Mouse (Mus musculus) gastrocnemius, postnatal 4 days (tissue): ENCODE results near the gene Pcid2. TPM values are rescaled to one million over a fixed set of nuclear protein-coding genes. Genes with fewer than 3 reads are reported as not detected.
"Not testable (repeated sequence)": the region's sequence is repeated elsewhere in the genome, so short reads cannot be mapped to it uniquely, and the experiment has no call there.

Experiments
- DNase-seq, 2 experiments: peaks; one replicate each; pipeline ENCODE4 v3.0.0; 2021 to 2022; ENCODE audit warnings: low spot score in 2 of 2, mixed read lengths in 2 of 2
- microRNA-seq: library from miRNA; unstranded; fragments of <30 nt; microRNA quantifications from one replicate; pipeline ENCODE4 v1.2.0, GENCODE M21; 2021
- total RNA-seq, 2 experiments: library from RNA; stranded (reverse); gene quantifications; 2 replicates each; pipeline ENCODE4 v1.2.3; 2021

Pcid2 gene
- total RNA-seq, 2 experiments from 2014 or later, result 13.9 to 15.9 TPM

DNA sequence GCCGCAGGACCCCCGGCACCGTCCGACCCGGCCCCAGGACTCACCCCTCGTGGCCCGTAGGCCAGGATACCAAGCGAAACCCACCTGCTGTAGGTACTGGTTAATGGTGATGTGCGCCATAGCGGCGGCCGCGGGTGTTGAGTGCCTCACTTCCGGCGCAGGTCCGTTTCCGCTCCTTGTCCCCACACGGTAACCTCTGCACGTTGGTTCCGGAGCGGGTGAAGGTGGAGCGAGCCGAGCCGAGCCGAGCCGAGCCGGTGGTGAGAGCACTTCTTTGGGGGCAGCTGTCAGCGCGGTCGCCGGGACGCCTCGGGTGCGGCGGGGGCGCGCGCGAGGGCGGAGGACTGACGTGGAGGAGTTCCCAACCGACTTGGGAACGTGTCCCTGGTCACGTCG lies 570 bp downstream of the Pcid2 start:
- peak; percentile 79 to 92 for DNase-seq

DNA sequence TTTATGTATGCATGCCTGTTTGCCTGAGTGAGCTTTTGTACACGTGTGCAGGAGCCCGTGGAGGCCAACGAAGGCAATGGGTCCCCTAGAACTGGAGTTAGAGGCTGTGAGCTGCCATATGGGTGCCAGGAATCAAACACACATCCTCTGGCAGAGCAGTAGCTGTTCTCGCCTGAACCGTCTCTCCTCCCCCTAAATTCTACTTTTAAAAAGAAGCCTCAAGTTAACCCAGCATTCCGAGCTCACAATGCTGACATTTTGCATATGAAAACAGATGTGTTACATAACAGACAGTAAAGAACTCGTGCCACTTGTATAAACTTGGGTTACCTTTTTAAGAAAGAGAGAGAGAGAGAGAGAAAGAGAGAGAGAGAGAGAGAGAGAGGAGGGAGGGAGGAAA lies 27.7 kb downstream of the Pcid2 start:
- DNase-seq, result no peak

DNA sequence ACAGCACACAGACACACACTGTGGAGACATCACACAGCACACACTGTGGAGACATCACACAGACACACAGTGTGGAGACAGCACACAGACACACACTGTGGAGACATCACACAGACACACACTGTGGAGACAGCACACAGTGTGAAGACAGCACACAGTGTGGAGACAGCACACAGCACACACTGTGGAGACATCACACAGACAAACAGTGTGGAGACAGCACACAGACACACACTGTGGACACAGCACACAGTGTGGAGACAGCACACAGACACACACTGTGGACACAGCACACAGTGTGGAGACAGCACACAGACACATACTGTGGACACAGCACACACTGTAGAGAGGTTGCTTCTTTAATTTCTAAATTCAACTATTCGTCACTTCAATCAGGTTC lies 29.7 kb downstream of the Pcid2 start:
- not testable (repeated sequence) for DNase-seq

DNA sequence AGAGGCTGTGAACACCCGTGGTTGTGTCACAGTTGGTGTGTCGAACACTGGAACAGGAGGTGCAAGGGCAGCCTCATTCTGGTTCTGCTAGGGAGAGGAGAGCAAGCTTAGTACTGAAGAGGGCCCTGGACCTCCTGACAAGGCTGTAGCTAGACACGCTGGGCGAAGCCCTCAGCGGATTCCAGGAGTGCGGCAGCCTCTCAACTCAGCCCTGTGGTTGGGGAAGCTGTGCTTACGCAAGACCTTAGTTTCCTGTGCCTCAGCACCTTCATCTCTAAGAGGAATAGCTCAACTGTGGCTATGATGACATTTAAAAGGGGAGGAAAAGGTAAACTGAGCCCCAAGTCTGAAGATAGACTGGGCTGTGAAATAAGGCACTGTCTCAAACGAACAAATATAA lies 30.2 kb downstream of the Pcid2 start:
- DNase-seq, result no peak

DNA sequence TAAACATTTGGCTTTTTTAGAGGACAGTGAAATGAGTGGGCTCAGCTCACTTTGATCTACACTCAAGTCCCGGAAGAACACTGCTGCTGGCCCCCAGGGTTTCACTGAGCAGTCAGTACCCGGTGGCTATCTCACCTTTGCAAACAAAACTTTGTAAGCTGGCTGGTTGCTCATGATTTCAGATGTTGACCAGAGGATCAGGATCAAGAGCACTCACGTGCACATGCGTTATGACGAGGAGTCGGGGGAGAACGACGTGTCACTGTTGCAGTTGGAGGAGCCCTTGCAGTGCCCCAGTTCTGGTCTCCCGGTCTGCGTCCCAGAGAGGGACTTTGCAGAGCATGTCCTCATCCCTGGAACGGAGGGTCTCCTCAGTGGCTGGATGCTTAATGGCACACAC lies 32.0 kb downstream of the Pcid2 start:
- no peak for DNase-seq

DNA sequence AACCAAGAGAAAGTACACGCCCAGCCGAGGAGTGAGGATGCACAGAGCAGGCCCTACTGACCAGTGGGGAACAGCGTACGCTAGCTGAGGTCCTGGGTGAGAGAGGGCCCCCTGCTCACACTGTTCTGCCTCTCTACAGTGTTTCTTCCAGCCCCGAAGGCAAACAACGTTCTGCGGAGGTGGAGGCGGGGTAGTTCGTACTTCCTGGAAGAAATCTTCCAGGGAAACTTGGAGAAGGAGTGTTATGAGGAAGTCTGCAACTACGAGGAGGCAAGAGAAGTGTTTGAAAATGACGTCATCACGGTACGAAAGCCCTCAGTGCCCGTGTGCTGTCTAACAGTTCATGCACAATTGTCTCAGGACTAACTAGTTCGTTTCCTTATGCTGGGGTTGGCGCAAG lies 42.1 kb downstream of the Pcid2 start:
- no peak for DNase-seq

DNA sequence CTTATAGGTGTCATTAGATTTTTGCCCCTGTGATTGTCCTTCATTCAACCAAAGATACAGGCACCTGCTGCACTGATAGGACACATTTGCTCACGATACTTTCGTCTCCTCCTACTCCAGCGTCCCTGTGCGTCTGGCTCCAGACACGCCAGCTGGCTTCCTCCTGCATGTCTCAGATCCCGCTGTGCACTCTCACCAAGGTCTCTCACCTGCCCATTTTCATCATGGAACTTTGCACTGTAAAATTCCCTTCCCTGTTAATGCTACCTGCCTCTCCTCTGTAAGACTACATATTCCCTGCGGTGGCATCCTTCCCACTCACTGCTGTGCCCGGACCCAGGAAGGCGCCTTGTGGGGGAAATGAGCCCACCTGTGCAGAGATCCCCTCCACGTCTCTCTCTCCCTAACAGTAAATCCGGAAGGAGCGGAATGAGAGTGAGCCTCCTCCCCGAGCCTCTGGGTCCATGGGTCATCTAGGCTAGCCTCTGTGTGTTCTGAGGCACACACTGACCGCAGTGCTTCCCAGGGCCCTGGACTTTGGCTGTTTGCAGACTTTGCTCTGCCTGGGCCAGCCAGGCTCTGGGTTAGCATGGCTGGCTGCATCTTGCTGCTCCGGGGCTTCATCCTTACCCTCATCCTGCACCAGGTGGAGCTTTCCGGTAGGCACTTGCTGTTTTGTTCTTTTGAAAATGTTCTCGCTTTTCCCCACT lies 44.7 kb downstream of the Pcid2 start, which contains the start of gene Proz:
TSS of gene Proz (plus strand) at position 474 of the 710 bp plus-strand sequence.
- no peak for DNase-seq

DNA sequence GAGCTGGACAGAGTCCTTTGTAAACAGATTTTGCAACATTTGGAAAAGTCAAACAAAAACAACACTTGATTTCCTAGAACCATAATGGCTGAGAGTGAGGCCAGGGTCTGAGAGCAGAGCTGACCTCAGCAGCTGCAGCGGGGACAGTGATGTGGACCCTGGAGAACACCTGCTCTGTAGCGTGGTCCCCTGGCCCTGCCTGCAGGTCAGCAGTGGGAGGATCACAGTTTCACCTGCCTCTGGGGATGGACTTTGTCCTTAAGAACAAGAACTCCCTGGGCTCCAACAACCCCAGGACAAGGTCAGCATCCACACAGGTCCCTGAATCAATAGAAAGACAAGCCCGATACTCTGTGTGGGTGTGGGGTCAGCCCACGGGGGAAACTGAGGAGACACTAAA lies 47.9 kb downstream of the Pcid2 start:
- no peak for DNase-seq

DNA sequence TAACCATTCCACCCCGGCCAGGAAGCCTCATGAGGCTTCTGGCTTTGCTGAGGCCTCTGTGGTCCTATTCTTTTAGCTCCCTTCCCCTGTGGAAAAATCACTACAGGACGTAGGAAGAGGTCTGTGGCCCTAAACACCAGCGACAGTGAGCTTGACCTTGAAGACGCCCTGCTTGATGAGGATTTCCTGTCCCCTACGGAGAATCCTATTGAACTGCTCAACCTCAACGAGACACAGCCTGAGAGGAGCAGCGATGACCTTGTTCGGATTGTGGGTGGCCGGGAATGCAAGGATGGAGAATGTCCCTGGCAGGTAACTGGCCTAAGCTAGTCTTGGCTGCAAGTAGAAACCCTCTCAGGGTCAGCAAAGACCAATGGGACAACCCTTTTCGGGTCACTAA lies 54.7 kb downstream of the Pcid2 start:
- no peak for DNase-seq

DNA sequence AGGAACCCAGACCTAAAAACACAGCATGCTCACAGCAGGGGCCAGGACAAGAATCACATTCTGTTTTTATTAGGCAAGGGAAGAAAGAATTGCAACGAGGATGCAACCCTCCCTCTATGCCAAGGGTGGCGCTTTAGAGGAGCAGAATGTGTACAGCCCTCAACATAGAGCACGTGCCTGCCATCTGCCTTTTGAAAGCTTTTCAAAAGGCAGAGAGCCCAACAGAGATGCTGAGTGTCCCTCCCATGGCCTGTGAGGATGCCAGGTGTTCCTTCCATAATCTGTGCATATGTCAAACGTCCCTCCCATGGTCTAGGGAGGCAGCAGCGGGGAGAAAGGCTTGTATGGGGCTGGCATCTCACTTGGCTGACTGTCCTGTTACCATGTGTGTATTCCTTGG lies 57.6 kb downstream of the Pcid2 start:
- no peak for DNase-seq

DNA sequence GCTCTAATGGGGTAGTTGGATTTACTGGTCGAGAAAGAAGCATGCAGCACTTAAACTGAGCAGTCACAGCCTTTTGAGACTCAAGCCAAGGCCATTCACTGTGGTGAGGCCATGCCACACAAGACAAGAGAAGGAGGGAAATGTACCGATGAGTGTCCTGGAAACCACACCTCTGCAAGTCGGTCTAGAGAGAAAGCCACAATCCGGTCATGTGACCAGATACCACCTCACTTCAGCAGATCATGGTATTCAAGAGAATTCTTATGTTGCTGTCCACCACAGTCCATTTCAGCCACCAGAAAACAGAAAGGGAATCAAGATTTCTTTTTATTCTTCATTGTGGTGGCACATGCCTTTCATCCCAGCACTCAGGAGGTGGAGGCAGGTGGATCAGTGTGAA lies 63.8 kb downstream of the Pcid2 start:
- no peak for DNase-seq

DNA sequence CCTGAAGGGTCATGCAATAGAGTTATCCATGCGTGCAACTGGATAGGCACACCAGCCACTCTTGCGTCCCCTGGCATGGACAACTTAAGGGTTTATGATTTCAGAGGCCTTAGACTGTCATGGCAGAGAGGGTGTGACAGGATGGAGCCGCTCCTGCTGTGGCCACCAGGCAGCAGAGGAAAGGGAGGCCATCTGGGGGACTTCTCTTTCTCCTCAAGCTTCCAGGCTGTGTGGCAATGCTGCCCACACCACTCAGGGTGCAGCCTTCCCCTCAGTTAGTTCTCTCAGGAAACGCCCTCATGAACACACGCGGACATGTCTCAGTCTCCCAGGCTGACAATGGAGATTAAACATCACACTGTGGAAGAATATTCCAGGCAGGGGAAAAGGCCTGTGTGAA lies 66.2 kb downstream of the Pcid2 start:
- no peak for DNase-seq

DNA sequence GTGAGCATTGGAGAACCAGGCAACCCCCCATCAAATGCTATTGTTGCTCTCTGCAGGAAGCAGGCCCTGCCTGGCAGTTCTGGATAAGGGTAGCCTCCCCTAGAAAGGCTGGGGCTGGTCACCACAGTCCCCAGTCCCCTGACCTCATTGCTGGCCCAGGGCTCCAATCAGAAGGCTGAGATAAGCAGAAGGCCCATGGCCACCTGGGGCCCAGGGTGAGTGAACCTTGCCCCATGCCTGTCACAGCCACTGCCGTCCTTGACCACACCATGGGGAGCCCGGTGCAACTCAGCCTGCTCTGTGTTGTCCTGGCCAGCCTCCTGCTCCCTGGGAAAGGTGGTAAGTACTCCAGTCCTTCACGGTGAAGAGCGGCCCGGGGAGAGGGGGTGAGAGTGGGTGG lies 67.7 kb downstream of the Pcid2 start:
- no peak for DNase-seq

DNA sequence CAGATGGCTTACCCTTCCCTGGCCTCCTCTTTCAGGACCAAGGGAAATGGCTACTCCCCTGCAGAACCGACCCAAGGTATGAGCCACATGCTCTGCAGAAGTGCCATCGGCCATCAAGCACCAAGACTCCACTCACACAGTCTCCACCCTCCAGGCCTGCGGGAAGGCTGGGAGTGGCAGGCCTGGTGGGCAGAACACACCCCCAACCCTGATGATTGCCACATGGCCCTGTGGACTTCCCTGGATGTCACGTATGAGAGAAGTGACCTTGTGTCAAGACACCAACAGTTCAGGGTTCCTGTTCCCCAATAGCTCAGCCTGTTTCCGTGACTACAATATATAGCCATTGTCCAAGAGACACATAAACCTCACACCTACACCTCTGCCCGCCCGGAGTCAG lies 68.2 kb downstream of the Pcid2 start, which contains the start of gene F10:
TSS of gene F10 (plus strand) at position 294 of the 400 bp plus-strand sequence.
- DNase-seq, result no peak

DNA sequence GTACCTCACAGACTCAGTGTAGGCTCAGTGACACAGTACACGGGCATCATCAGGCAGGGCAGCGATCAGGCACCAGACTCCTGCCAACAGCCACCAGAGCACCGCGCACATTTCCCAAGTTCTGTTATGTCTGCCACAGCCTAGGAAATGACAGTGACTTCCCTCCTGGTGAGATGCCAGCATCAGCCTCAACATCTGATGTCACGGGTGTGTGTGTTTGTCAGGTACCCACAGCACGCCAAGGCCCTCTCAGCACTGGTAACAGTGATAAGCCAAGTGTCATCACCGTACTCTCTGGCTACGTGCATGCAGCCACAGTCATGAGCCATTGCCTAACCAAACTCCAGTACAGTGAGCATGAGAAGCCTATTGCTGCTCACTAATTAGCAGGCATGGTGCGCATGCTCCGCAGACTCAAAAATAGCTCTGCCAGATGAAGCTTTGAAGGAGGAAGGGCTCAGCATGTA lies 68.9 kb downstream of the Pcid2 start:
- DNase-seq, result no peak

DNA sequence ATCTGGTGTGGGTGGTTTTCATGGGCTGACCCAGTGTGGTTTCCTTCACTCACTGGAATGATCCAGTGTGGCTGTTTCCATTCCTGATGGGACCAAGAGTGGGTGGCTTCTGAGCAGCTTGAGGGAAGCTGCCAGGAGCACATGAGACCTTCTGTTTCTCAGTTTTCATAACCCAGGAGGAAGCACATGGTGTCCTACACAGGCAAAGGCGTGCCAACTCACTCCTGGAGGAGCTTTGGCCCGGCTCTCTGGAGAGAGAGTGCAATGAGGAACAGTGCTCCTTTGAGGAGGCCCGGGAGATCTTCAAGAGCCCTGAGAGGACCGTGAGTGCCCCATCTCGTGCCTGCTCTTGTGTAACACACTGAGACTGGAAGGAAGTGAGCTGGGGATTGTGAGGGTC lies 76.8 kb downstream of the Pcid2 start:
- DNase-seq, result no peak

DNA sequence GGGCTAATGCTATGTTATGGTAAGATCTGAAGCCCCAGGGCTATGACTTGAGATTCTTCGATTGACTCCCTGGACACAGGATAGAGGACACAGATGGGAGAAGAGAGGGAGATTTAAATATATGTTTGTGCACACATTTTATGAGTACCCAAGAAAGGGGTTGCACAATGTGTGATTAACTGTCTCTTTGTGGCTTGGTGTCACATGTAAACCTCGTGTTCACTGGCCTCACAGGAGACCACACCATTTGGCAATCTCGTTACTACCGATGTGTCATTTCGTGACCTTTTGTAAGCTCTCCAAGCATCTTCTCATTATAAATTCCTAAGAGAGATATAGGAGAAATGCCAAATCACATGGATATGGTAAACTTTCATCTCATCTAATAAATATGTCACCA lies 77.6 kb downstream of the Pcid2 start:
- no peak for DNase-seq

Small RNA genes lying within 50 kb of the gene (microRNA-seq; reads per million reads assigned to microRNA genes)
- not detected for gene Mir7065

Other genes with a start within 250 kb of the Pcid2 start
- 10 to 100 TPM; 36.0 to 42.4 TPM for gene Mcf2l, start 231.7 kb downstream of the Pcid2 start, total RNA-seq
- gene F7, start 79.4 kb downstream of the Pcid2 start, total RNA-seq, result under 1 TPM in 1 of 2 experiments, not detected in 1; 0.18 TPM
- 1 to 10 TPM in 1 of 2 experiments, not detected in 1; 1.7 TPM for gene F10, start 68.2 kb downstream of the Pcid2 start, total RNA-seq
- gene Proz, start 44.5 kb downstream of the Pcid2 start, total RNA-seq, result under 1 TPM; 0.12 to 0.49 TPM
- gene Cul4a, start 162 bp upstream of the Pcid2 start, total RNA-seq, result 100 to 1,000 TPM in 1 of 2 experiments, 10 to 100 TPM in 1; 99.9 to 112 TPM
- 100 to 1,000 TPM; 265 to 276 TPM for gene Lamp1, start 53.7 kb upstream of the Pcid2 start, total RNA-seq
- gene Grtp1, start 95.2 kb upstream of the Pcid2 start, total RNA-seq, result 10 to 100 TPM in 1 of 2 experiments, 1 to 10 TPM in 1; 8.2 to 10.6 TPM
- 10 to 100 TPM; 78.0 to 80.2 TPM for gene Adprhl1, start 148.7 kb upstream of the Pcid2 start, total RNA-seq
- gene Dcun1d2, start 182.7 kb upstream of the Pcid2 start, total RNA-seq, result 10 to 100 TPM; 28.5 to 29.2 TPM
- gene Tmco3, start 182.7 kb upstream of the Pcid2 start, total RNA-seq, result 10 to 100 TPM; 21.7 to 22.6 TPM
- gene Tfdp1, start 233.3 kb upstream of the Pcid2 start, total RNA-seq, result 10 to 100 TPM; 75.5 to 81.2 TPM